Comparison of ENCODE assay signal across 20 mouse cellular contexts in the genomic region with DNA sequence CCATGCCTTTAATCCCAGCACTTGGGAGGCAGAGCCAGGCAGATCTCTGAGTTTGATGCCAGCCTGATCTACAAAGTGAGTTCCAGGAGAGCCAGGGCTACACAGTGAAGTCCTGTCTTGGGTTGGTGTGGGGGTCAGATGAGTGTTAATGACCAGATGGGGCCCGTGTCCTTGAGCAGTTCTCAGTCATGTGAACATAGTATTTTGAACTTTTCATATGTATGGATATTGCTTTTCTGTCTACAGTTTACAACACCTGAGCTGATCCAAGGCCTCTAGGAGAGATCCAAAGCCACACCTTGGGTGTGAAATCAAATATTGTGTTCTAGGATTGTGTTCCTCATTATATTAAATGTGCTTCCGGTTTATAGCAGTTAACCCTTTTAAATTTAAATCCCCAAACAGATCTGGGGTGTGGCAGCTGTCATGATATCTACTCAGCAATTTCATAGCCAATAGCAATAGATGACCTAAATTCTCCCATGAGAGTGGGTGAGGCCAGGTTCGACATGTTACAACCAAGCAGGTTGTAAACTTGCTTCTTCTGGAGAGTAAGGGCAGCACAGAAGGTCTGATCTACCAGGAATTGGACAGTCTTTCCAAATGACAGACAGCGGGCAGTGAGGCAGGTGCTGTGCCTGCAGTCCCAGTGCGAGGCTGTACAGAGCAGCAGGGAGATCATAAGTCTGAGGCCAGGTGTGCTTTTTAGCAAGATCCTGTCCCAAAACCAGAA.
A peak's percentile ranks its signal among the peaks of the same experiment; 100 is the strongest.
DNase-seq lines count a peak whose midpoint lies in the region; ATAC-seq and TF ChIP-seq lines count a peak whose summit lies in the region.
"Had no signal": no experiment of that assay in that cellular context is flagged by ENCODE, and none has a peak within 500 bp of the region (broad histone marks: within the 10 kb centered on the region; RNA-seq: fewer than 3 reads in every experiment).

No protein-coding gene starts in this region.

- H3K9ac ChIP-seq in kidney, postnatal 0 days (ENCODE audit: low read depth, low read length) = no peak overlapping the region
- H3K9ac ChIP-seq in intestine, postnatal 0 days (ENCODE audit: low read depth, low read length) = no peak overlapping the region
- H3K9ac ChIP-seq: embryonic facial prominence, embryonic 12.5 days; forebrain, embryonic 12.5 days; heart, embryonic 12.5 days; hindbrain, embryonic 12.5 days had no signal

- TF ChIP-seq POLR2A in kidney, adult 2 months (IDR thresholded peaks at IDR 0.05; ENCODE audit: low read depth, low read length) = no peak

- TF ChIP-seq CTCF in kidney, adult 2 months (conservative IDR thresholded peaks at IDR 0.05; ENCODE audit: insufficient read depth, insufficient read length, low read depth, low read length) = no peak
- TF ChIP-seq CTCF in kidney, postnatal 0 days (IDR thresholded peaks at IDR 0.05; ENCODE audit: low read depth) = no peak
- no peak for TF ChIP-seq CTCF in intestine, postnatal 0 days (IDR thresholded peaks at IDR 0.05; ENCODE audit: low read depth)

- no peaks in the 10 kb centered on the region for H3K36me3 ChIP-seq in kidney, adult 2 months (ENCODE audit: control insufficient read depth, insufficient read depth, low read length)
- H3K36me3 ChIP-seq in kidney, postnatal 0 days (ENCODE audit: insufficient read depth, low read length) = no peaks in the 10 kb centered on the region
- H3K36me3 ChIP-seq in intestine, postnatal 0 days (ENCODE audit: control insufficient read depth, insufficient read depth) = no peaks in the 10 kb centered on the region
- H3K36me3 ChIP-seq: embryonic facial prominence, embryonic 12.5 days; forebrain, embryonic 12.5 days; heart, embryonic 12.5 days; hindbrain, embryonic 12.5 days had no signal

- WGBS in kidney, adult 2 months = 59% methylated on average over 5 of the region's 5 CpGs
- 83% methylated on average over 5 of the region's 5 CpGs for WGBS in kidney, postnatal 0 days
- WGBS in intestine, postnatal 0 days = 41% methylated on average over 5 of the region's 5 CpGs

- no peak overlapping the region for H3K4me2 ChIP-seq in kidney, postnatal 0 days (ENCODE audit: low read length)
- no peak overlapping the region for H3K4me2 ChIP-seq in intestine, postnatal 0 days (replicated peaks; ENCODE audit: low read depth)
- H3K4me2 ChIP-seq: embryonic facial prominence, embryonic 12.5 days; forebrain, embryonic 12.5 days; heart, embryonic 12.5 days; hindbrain, embryonic 12.5 days had no signal

- peak overlapping the region; percentile 78 for H3K27ac ChIP-seq in kidney, adult 2 months (ENCODE audit: insufficient read depth, low read depth, low read length)
- H3K27ac ChIP-seq in kidney, postnatal 0 days = 0 out of 2 replicates have a peak overlapping the region, but pooled peaks have one; percentile 1
- H3K27ac ChIP-seq in intestine, postnatal 0 days (ENCODE audit: low read depth, low read length) = peak overlapping the region; percentile 31
- H3K27ac ChIP-seq: embryonic facial prominence, embryonic 12.5 days; forebrain, embryonic 12.5 days; heart, adult 2 months; hindbrain, embryonic 12.5 days had no signal

- peaks cover 17% of the 10 kb centered on the region for H3K4me1 ChIP-seq in kidney, adult 2 months (ENCODE audit: control insufficient read depth, insufficient read depth, low read length)
- H3K4me1 ChIP-seq in kidney, postnatal 0 days (replicated peaks; ENCODE audit: insufficient read depth, low read length) = no peaks in the 10 kb centered on the region; the same call in 1 of the 2 replicates
- 0 out of 2 replicates have a peak, but pooled peaks cover 2% of the 10 kb centered on the region for H3K4me1 ChIP-seq in intestine, postnatal 0 days (replicated peaks; ENCODE audit: control insufficient read depth, insufficient read depth, low read length)
- H3K4me1 ChIP-seq: embryonic facial prominence, embryonic 12.5 days had no signal

- H3K4me3 ChIP-seq in kidney, adult 2 months (ENCODE audit: insufficient read depth, low read depth, low read length) = no peak overlapping the region
- no peak overlapping the region for H3K4me3 ChIP-seq in kidney, postnatal 0 days (replicated peaks; ENCODE audit: low read depth, low read length)
- H3K4me3 ChIP-seq in intestine, postnatal 0 days (ENCODE audit: low read depth, low read length) = no peak overlapping the region
- H3K4me3 ChIP-seq: embryonic facial prominence, embryonic 12.5 days; forebrain, embryonic 12.5 days; heart, adult 2 months; heart, embryonic 12.5 days; hindbrain, embryonic 12.5 days had no signal

- no peak for ATAC-seq in kidney, postnatal 0 days (replicated peaks; ENCODE audit: low FRiP score, low read depth)
- ATAC-seq in intestine, postnatal 0 days = peak; percentile 49
- ATAC-seq: forebrain, embryonic 16.5 days; hindbrain, embryonic 16.5 days had no signal

- H3K27me3 ChIP-seq in kidney, adult 2 months (replicated peaks; ENCODE audit: control insufficient read depth, insufficient read depth, low read length) = no peaks in the 10 kb centered on the region
- no peaks in the 10 kb centered on the region for H3K27me3 ChIP-seq in kidney, postnatal 0 days (ENCODE audit: insufficient read depth, low read length)
- H3K27me3 ChIP-seq in intestine, postnatal 0 days (replicated peaks; ENCODE audit: control insufficient read depth, insufficient read depth, low read length) = no peaks in the 10 kb centered on the region
- H3K27me3 ChIP-seq: embryonic facial prominence, embryonic 12.5 days; heart, embryonic 12.5 days; hindbrain, embryonic 12.5 days had no signal

- no peak for DNase-seq in kidney, adult 2 months
- DNase-seq in kidney, adult 8-10 months = no peak
- no peak for DNase-seq in kidney, postnatal 0 days (ENCODE audit: low spot score)
- no peak for DNase-seq in kidney, postnatal 10 days
- no peak for DNase-seq in natural killer cell, adult 2 months (ENCODE audit: low spot score in 2 of 2)
- DNase-seq in left cerebral cortex, adult 9 months (ENCODE audit: low spot score in 2 of 2) = no peak
- DNase-seq: adrenal gland, adult 2 months; adrenal gland, postnatal 25 days; cerebellum, adult 2 months; cerebellum, postnatal 14 days; embryo, embryonic 11 days; gastrocnemius, postnatal 10 days; heart, adult 2 months had no signal

- H3K9me3 ChIP-seq in kidney, postnatal 0 days (replicated peaks; ENCODE audit: low read length) = no peaks in the 10 kb centered on the region
- H3K9me3 ChIP-seq in intestine, postnatal 0 days (ENCODE audit: control insufficient read depth) = no peaks in the 10 kb centered on the region
- H3K9me3 ChIP-seq: embryonic facial prominence, embryonic 12.5 days; forebrain, embryonic 12.5 days; heart, embryonic 12.5 days; hindbrain, embryonic 12.5 days had no signal

Comparison
In these comparisons a context has a peak if more than half of its experiments do, and no peak if none do; other contexts are left out.
1. H3K27ac ChIP-seq: peak in every context shown above with its lines; median percentile 78 in kidney, adult 2 months; 31 in intestine, postnatal 0 days; 1 in kidney, postnatal 0 days.